Mouse (Mus musculus) lung, adult 18-20 months (tissue): ENCODE measurements around the gene Usp35.

Experiments used
- DNase-seq, 2 experiments: peaks; one replicate each; pipeline ENCODE4 v3.0.0; 2022; ENCODE audit warnings: mixed read lengths in 2 of 2

Usp35 gene

GRCm38 (mm10) chr7:97313364-97313995 lies 18.3 kb downstream of the Usp35 start:
- DNase-seq: no peak

GRCm38 (mm10) chr7:97312856-97313255 lies 19.0 kb downstream of the Usp35 start:
- DNase-seq: no peak

GRCm38 (mm10) chr7:97312196-97312595 lies 19.6 kb downstream of the Usp35 start:
- no peak for DNase-seq

GRCm38 (mm10) chr7:97311620-97312019 lies 20.2 kb downstream of the Usp35 start:
- no peak for DNase-seq

GRCm38 (mm10) chr7:97310341-97310635 lies 21.5 kb downstream of the Usp35 start:
- DNase-seq: no peak

DNA sequence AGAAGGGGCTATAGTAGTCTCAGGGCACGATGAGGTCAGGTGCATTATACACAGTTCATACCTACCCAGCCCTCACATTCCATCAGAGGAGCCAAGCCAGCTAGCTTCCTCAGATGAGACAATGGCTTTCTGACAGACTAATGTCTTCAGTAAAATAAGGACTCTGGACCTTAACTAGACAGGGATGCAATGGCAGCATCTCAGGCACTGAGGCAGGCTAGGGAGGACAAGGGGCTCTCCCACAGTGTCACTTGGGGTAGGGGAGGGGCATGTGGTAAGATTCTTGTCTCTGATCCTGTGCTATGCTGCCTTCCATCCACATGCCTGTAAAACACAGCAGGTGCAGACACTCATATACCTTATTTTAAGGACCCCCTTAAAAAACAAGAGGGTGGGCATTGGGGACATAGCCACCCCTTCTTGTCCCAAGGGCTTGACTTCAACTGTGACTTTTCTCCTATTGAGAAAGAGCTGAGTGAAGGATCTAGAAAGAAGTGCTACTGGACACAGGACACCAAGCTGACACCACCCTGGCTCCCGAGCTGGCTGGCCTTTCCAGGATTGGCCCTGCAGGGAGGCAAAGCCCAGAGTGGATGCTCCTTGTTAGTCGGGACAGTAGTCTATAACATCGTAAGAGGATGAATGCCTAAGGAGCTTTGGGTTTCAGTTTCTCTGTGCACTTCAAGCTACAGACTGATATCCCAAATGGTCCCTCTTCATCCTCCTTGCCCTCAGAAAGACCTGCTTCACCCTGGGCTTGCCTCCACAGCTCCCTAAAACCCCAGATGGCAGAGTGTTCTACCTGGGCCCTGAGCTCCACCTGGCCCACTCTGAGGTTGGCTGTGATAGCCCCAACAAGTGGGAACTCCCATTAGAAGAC lies 22.1 kb downstream of the Usp35 start:
- no peak for DNase-seq

GRCm38 (mm10) chr7:97307546-97307945 lies 24.3 kb downstream of the Usp35 start:
- no peak for DNase-seq

GRCm38 (mm10) chr7:97306813-97307212 lies 25.0 kb downstream of the Usp35 start:
- DNase-seq: no peak

- DNase-seq: peak in 1 of 2 experiments; percentile 1
Observed at GRCm38 (mm10) chr7:97305206-97305605, 26.6 kb downstream of the Usp35 start.

GRCm38 (mm10) chr7:97304471-97304870 lies 27.3 kb downstream of the Usp35 start:
- peak in 1 of 2 experiments; percentile 3 for DNase-seq

DNA sequence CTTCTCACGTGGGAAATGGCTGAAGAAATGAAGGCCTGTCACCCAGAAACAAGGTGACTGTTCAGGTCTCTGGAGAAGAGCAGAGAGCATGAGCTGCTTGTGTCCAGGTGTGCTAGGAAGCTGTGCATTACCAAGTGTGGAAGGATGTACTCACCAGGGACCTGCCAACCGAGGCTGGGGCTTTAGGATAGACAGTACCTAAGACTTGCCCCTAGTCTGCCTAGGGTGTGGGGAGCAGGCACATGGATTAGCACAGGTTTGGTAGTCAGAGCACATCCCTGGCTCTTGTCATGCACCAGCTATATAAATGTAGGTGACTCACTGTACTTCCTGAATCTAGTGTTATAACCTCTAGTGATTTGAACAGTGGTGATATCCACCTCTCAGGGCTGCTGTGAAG lies 28.2 kb downstream of the Usp35 start:
- peak in 1 of 2 experiments; percentile 2 for DNase-seq

DNA sequence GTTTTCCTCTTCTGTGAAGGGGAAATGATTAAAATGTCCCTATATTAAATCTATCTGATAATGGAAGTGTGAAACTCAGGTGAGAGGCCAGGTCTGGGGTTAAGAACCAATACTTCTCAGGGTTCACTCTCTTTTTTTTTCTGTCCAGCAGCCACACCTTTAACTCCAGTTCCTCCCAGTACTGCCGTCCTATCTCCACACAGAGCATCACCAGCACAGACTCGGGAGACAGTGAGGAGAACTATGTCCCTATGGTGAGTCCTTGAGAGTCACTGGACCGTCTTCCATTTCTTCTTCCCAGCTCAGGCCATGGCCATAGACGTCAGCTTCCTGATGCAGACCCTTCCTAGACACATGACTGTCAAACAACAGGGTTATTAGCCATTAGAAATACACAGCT lies 28.9 kb downstream of the Usp35 start:
- peak in 1 of 2 experiments; percentile 1 for DNase-seq

DNA sequence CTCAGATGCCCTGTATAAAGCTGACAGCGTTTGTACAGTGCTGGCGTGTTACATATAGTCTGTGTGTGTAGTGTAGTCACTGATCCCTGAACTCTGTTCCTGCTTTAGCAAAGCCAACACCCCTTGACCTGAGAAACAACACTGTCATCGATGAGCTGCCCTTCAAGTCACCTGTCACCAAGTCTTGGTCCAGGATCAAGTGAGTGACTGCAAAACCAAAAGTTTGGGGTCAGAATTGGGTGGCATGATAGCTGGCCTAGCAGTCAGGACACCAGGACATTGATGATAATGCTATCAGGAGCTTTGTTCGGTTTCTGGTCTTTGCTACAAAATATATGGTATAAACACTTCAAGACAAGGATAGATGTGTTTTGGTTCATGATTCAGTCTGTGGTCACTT lies 29.6 kb downstream of the Usp35 start:
- no peak for DNase-seq

GRCm38 (mm10) chr7:97301321-97301720 lies 30.5 kb downstream of the Usp35 start:
- no peak for DNase-seq

DNA sequence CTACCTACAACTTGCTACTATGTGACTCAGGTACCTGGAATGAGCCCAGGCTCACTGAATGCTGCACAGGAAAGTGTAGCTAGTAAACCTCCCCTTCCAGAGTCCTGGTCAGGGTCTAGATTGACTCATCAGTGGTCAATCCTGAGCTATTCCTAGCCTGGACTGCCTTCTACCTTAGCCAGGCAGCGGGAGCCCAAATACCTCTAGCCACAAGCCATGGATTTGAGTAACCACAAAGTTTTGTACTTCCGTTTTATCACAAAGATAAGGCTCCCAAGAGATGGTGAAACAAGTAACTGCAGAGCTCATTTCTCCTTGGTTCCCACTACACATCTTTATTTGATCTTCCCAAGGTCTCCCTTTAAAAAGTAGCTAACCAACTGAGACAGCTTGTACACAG lies 30.9 kb downstream of the Usp35 start:
- no peak for DNase-seq

- no peak for DNase-seq
Observed at GRCm38 (mm10) chr7:97298943-97299342, 32.9 kb downstream of the Usp35 start.

- DNase-seq: no peak
Observed at GRCm38 (mm10) chr7:97298279-97298678, 33.5 kb downstream of the Usp35 start.

GRCm38 (mm10) chr7:97297466-97297865 lies 34.4 kb downstream of the Usp35 start:
- DNase-seq: peak; percentile 33 to 61

DNA sequence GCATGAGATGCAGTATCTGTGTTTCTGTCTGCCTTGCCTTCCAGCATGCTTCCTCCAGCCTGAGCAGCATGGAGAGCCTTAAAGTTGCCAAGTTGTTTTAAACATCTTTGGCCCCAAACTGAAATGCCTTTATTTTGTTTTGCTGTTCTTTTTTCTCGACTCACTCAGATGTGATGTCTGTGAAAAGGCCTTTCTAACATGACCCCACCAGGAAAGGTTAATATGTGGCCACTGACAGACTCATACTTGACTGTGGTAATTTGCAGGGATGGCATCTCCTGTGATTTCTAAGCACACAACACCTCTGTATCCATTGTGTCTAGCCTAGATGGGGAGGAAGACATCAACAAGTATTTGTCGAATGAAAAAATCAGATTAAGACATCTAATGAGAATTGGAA lies 34.8 kb downstream of the Usp35 start:
- DNase-seq: no peak

GRCm38 (mm10) chr7:97271068-97271467 lies 60.8 kb downstream of the Usp35 start:
- no peak for DNase-seq

DNA sequence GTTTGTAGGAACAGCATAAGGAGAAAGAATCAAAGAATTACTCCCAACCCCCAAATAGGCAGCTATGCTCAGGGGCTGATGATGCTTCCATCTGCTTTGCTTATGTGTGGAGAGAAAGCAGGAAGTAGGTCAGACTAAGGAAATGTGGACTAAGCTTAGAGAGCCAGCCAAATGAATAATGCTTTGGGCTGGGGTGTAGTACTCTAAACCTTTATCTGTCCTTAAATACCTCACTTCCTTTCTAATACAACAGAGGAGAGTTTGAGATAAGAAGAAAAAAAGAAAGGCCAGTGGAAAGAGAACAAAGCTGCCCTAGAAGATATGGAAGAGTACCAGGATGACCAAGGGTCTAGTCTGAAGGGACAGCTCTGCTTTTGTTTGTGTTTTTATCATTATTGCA lies 61.5 kb downstream of the Usp35 start:
- no peak for DNase-seq

- DNase-seq: peak; percentile 42 to 57
Observed at GRCm38 (mm10) chr7:97262541-97262940, 69.3 kb downstream of the Usp35 start.
